Mouse (Mus musculus) CH12.LX (cell line): ENCODE data around the gene Selenov. TPM values are rescaled to one million over a fixed set of nuclear protein-coding genes. Genes with fewer than 3 reads are reported as not detected.

Experiments
- DNase-seq: peaks from one replicate; pipeline ENCODE4 v3.0.0-alpha.2; 2013; ENCODE audit errors: extremely low read depth
- H3K27ac ChIP-seq: 2 replicates; pipeline ENCODE4 v1.5.1; 2012; ENCODE audit warnings: low read depth, mild to moderate bottlenecking, control low read depth, moderate library complexity; ENCODE audit not compliant: insufficient read depth
- H3K27me3 ChIP-seq: replicated peaks from 2 replicates; pipeline ENCODE3; 2012; ENCODE audit warnings: inconsistent platforms
- H3K36me3 ChIP-seq, 2 experiments: replicated peaks in 1 of 2; 2 replicates each; pipeline versions ENCODE3 to v1.6.1; 2012; ENCODE audit warnings: inconsistent platforms in 1 of 2, low read length in 1 of 2, mild to moderate bottlenecking in 1 of 2, mixed read lengths in 1 of 2, moderate library complexity in 1 of 2; ENCODE audit not compliant: control insufficient read depth in 1 of 2, insufficient read depth in 1 of 2
- H3K4me1 ChIP-seq, 2 experiments: 2 replicates each; pipeline ENCODE4 v1.6.1; 2012; ENCODE audit warnings: inconsistent platforms in 1 of 2, moderate library complexity in 1 of 2; ENCODE audit not compliant: insufficient read depth in 2 of 2, control insufficient read depth in 1 of 2
- H3K4me2 ChIP-seq: 2 replicates; pipeline ENCODE4 v1.6.1; 2012; ENCODE audit warnings: low read depth, mild to moderate bottlenecking, control low read depth; ENCODE audit not compliant: poor library complexity, insufficient read depth, severe bottlenecking
- H3K4me3 ChIP-seq, 3 experiments: fragments of 150-350 bp in 1 of 3; sonication (generic) in 1 of 3; replicated peaks in 1 of 3; 2 replicates each; pipeline versions ENCODE3 to v1.5.1; 2011 to 2012; ENCODE audit warnings: low read depth in 2 of 3, low read length in 2 of 3, mild to moderate bottlenecking in 2 of 3, moderate library complexity in 2 of 3, control low read depth in 1 of 3, improper control_type of control experiment in 1 of 3, inconsistent platforms in 1 of 3, mixed read lengths in 1 of 3; ENCODE audit not compliant: poor library complexity in 1 of 3
- H3K79me2 ChIP-seq: replicated peaks from 2 replicates; pipeline ENCODE4 v1.6.1; 2012; ENCODE audit warnings: mild to moderate bottlenecking, moderate library complexity; ENCODE audit not compliant: control insufficient read depth, poor library complexity, insufficient read depth, severe bottlenecking; ENCODE audit errors: extremely low read depth
- H3K9ac ChIP-seq: 2 replicates; pipeline ENCODE4 v1.6.1; 2012; ENCODE audit warnings: low read depth, mild to moderate bottlenecking, control low read depth, moderate library complexity; ENCODE audit not compliant: insufficient read depth
- H3K9me3 ChIP-seq: replicated peaks from 2 replicates; pipeline ENCODE3; 2012; ENCODE audit warnings: low read length, inconsistent platforms, mixed read lengths
- BHLHE40 ChIP-seq: IDR thresholded peaks from 2 replicates; pipeline ENCODE4 v1.6.1; 2011; ENCODE audit warnings: mild to moderate bottlenecking, low read depth, low read length, improper control_type of control experiment
- CHD1 ChIP-seq: IDR thresholded peaks from 2 replicates; pipeline ENCODE4 v1.6.1; 2012; ENCODE audit warnings: low read depth, low read length, improper control_type of control experiment, inconsistent platforms
- CHD2 ChIP-seq: IDR thresholded peaks from 2 replicates; pipeline ENCODE4 v1.6.1; 2011; ENCODE audit warnings: low read length, improper control_type of control experiment
- CTCF ChIP-seq, 2 experiments: IDR thresholded peaks in 1 of 2; conservative IDR thresholded peaks in 1 of 2; 2 replicates each; pipeline ENCODE4 v1.5.1; 2011 to 2012; ENCODE audit warnings: low read depth in 2 of 2, low read length in 2 of 2, improper control_type of control experiment in 1 of 2, inconsistent platforms in 1 of 2, mild to moderate bottlenecking in 1 of 2, moderate library complexity in 1 of 2
- E2F4 ChIP-seq: IDR thresholded peaks from 2 replicates; pipeline ENCODE4 v1.6.1; 2011; ENCODE audit warnings: low read depth, low read length, improper control_type of control experiment; ENCODE audit not compliant: insufficient replicate concordance
- ELF1 ChIP-seq: IDR thresholded peaks from 2 replicates; pipeline ENCODE4 v1.6.1; 2014; ENCODE audit warnings: low read depth, mild to moderate bottlenecking, inconsistent platforms, low read length, improper control_type of control experiment
- EP300 ChIP-seq: IDR thresholded peaks from 2 replicates; pipeline ENCODE4 v1.6.1; 2011; ENCODE audit warnings: low read length, improper control_type of control experiment
- ETS1 ChIP-seq: conservative IDR thresholded peaks from 2 replicates; pipeline ENCODE4 v1.6.1; 2012; ENCODE audit warnings: low read depth, mild to moderate bottlenecking, inconsistent platforms, low read length, improper control_type of control experiment, moderate library complexity
- GABPA ChIP-seq: IDR thresholded peaks from 2 replicates; pipeline ENCODE4 v1.6.1; 2012; ENCODE audit warnings: low read depth, low read length, improper control_type of control experiment, inconsistent platforms; ENCODE audit not compliant: insufficient replicate concordance
- HCFC1 ChIP-seq: IDR thresholded peaks from 2 replicates; pipeline ENCODE4 v1.6.1; 2012; ENCODE audit warnings: low read depth, mild to moderate bottlenecking, inconsistent platforms, low read length, improper control_type of control experiment
- IRF4 ChIP-seq: IDR thresholded peaks from 2 replicates; pipeline ENCODE4 v1.6.1; 2014; ENCODE audit warnings: low read depth, mild to moderate bottlenecking, inconsistent platforms, low read length, improper control_type of control experiment
- JUN ChIP-seq: IDR thresholded peaks from 2 replicates; pipeline ENCODE4 v1.6.1; 2011; ENCODE audit warnings: low read depth, mild to moderate bottlenecking, low read length, improper control_type of control experiment, moderate library complexity; ENCODE audit not compliant: insufficient read depth
- JUND ChIP-seq: conservative IDR thresholded peaks from 2 replicates; pipeline ENCODE4 v1.6.1; 2011; ENCODE audit warnings: low read depth, low read length, improper control_type of control experiment
- KAT2A ChIP-seq: IDR thresholded peaks from 2 replicates; pipeline ENCODE4 v1.6.1; 2012; ENCODE audit warnings: low read length, improper control_type of control experiment, inconsistent platforms; ENCODE audit not compliant: insufficient replicate concordance
- MAFK ChIP-seq: IDR thresholded peaks from 2 replicates; pipeline ENCODE4 v1.6.1; 2011; ENCODE audit warnings: low read length, improper control_type of control experiment; ENCODE audit not compliant: insufficient replicate concordance
- MAX ChIP-seq: IDR thresholded peaks from 2 replicates; pipeline ENCODE4 v1.6.1; 2011; ENCODE audit warnings: low read length, improper control_type of control experiment
- MAZ ChIP-seq: IDR thresholded peaks from 2 replicates; pipeline ENCODE4 v1.6.1; 2012; ENCODE audit warnings: low read depth, mild to moderate bottlenecking, inconsistent platforms, low read length, improper control_type of control experiment, moderate library complexity
- MEF2A ChIP-seq: IDR thresholded peaks from 2 replicates; pipeline ENCODE4 v1.6.1; 2014; ENCODE audit warnings: low read depth, mild to moderate bottlenecking, inconsistent platforms, low read length, improper control_type of control experiment, borderline replicate concordance
- MXI1 ChIP-seq: IDR thresholded peaks from 2 replicates; pipeline ENCODE4 v1.6.1; 2011; ENCODE audit warnings: mild to moderate bottlenecking, low read depth, low read length, improper control_type of control experiment
- MYC ChIP-seq: IDR thresholded peaks from 2 replicates; pipeline ENCODE4 v1.6.1; 2011; ENCODE audit warnings: low read depth, mild to moderate bottlenecking, improper control_type of control experiment, low read length
- NELFE ChIP-seq: IDR thresholded peaks from 2 replicates; pipeline ENCODE4 v1.6.1; 2011; ENCODE audit warnings: low read depth, low read length, improper control_type of control experiment
- NRF1 ChIP-seq: IDR thresholded peaks from 2 replicates; pipeline ENCODE4 v1.6.1; 2014; ENCODE audit warnings: low read depth, mild to moderate bottlenecking, inconsistent platforms, low read length, improper control_type of control experiment, moderate library complexity
- PAX5 ChIP-seq: IDR thresholded peaks from 2 replicates; pipeline ENCODE4 v1.6.1; 2012; ENCODE audit warnings: low read length, inconsistent platforms, mixed read lengths
- POLR2A ChIP-seq: IDR thresholded peaks from 2 replicates; pipeline ENCODE4 v1.6.1; 2011; ENCODE audit warnings: low read depth, mild to moderate bottlenecking, improper control_type of control experiment, low read length
- POLR2AphosphoS2 ChIP-seq: IDR thresholded peaks from 2 replicates; pipeline ENCODE4 v1.6.1; 2011; ENCODE audit warnings: low read depth, low read length, improper control_type of control experiment
- RAD21 ChIP-seq: IDR thresholded peaks from 2 replicates; pipeline ENCODE4 v1.6.1; 2011; ENCODE audit warnings: low read depth, mild to moderate bottlenecking, low read length, improper control_type of control experiment, moderate library complexity
- RCOR1 ChIP-seq: conservative IDR thresholded peaks from 2 replicates; pipeline ENCODE4 v1.6.1; 2012; ENCODE audit warnings: low read depth, mild to moderate bottlenecking, inconsistent platforms, low read length, improper control_type of control experiment
- SIN3A ChIP-seq: IDR thresholded peaks from 2 replicates; pipeline ENCODE4 v1.6.1; 2012; ENCODE audit warnings: low read length, improper control_type of control experiment, inconsistent platforms
- SMC3 ChIP-seq: IDR thresholded peaks from 2 replicates; pipeline ENCODE4 v1.6.1; 2011; ENCODE audit warnings: low read depth, low read length, improper control_type of control experiment
- TBP ChIP-seq: conservative IDR thresholded peaks from 2 replicates; pipeline ENCODE4 v1.6.1; 2011; ENCODE audit warnings: low read depth, low read length, improper control_type of control experiment
- TCF12 ChIP-seq: IDR thresholded peaks from 2 replicates; pipeline ENCODE4 v1.6.1; 2014; ENCODE audit warnings: low read depth, mild to moderate bottlenecking, inconsistent platforms, low read length, improper control_type of control experiment
- UBTF ChIP-seq: IDR thresholded peaks from 2 replicates; pipeline ENCODE4 v1.6.1; 2012; ENCODE audit warnings: low read depth, mild to moderate bottlenecking, inconsistent platforms, low read length, improper control_type of control experiment, moderate library complexity
- USF1 ChIP-seq: IDR thresholded peaks from 2 replicates; pipeline ENCODE4 v1.6.1; 2014; ENCODE audit warnings: low read depth, mild to moderate bottlenecking, inconsistent platforms, low read length, improper control_type of control experiment
- USF2 ChIP-seq: conservative IDR thresholded peaks from 2 replicates; pipeline ENCODE4 v1.6.1; 2011; ENCODE audit warnings: low read depth, low read length, improper control_type of control experiment
- ZC3H11A ChIP-seq: IDR thresholded peaks from 2 replicates; pipeline ENCODE4 v1.6.1; 2012; ENCODE audit warnings: low read depth, mild to moderate bottlenecking, inconsistent platforms, low read length, improper control_type of control experiment
- ZKSCAN1 ChIP-seq: IDR thresholded peaks from 2 replicates; pipeline ENCODE4 v1.6.1; 2012; ENCODE audit warnings: low read depth, inconsistent platforms, low read length, improper control_type of control experiment, borderline replicate concordance
- ZMIZ1 ChIP-seq: IDR thresholded peaks from 2 replicates; pipeline ENCODE4 v1.6.1; 2012; ENCODE audit warnings: low read depth, mild to moderate bottlenecking, inconsistent platforms, low read length, improper control_type of control experiment
- ZNF384 ChIP-seq: IDR thresholded peaks from 2 replicates; pipeline ENCODE4 v1.6.1; 2012; ENCODE audit warnings: low read depth, low read length, improper control_type of control experiment, inconsistent platforms
- dilution Hi-C: fragments of 300-500 bp; cut with MboI; formaldehyde crosslinking; loops from 2 replicates; pipeline ENCODE4 v1.14.3; 2020; ENCODE audit warnings: low sequenced_read_pairs; ENCODE audit not compliant: extremely low pct_unique_long_range_greater_than_20kb, extremely low pct_ligation_motif_present
- in situ Hi-C: fragments of 300-500 bp; cut with MboI; formaldehyde crosslinking; loops from 3 replicates; pipeline ENCODE4 v1.14.3; 2019; ENCODE audit warnings: low sequenced_read_pairs, low pct_ligation_motif_present, low pct_unique_long_range_greater_than_20kb, mixed read lengths
- polyA plus RNA-seq: library from polyadenylated mRNA; unstranded; fragments of >175 nt; gene quantifications from 2 replicates; pipeline ENCODE4 v1.2.1, GENCODE M21; 2012; ENCODE audit warnings: low read depth; ENCODE audit not compliant: insufficient read length
- total RNA-seq, 2 experiments: library from RNA; depleted of rRNA; stranded (reverse); fragments of 300-350 nt in 1 of 2; fragments of >200 nt in 1 of 2; gene quantifications; 2 replicates each; pipeline ENCODE4 v1.2.3; 2012 to 2014

The Selenov gene
- total and polyA plus RNA-seq, 3 experiments = not detected

- H3K4me2 ChIP-seq = peak within 1 kb of the TSS; percentile 91
- peaks cover 3 to 12% of the 10 kb centered on the region in 2 experiments; a peak in 3 of 4 replicates for H3K4me1 ChIP-seq
- H3K9me3 ChIP-seq = no peaks in the 10 kb centered on the region
- dilution Hi-C loops (no loop called here), in situ Hi-C loops (no loop called here)
- H3K36me3 ChIP-seq = peaks cover 55 to 66% of the 10 kb centered on the region in 2 experiments
- H3K9ac ChIP-seq = peak within 1 kb of the TSS; percentile 90
- H3K79me2 ChIP-seq = peaks cover 17% of the 10 kb centered on the region
- no peaks in the 10 kb centered on the region for H3K27me3 ChIP-seq
- no peak for TF ChIP-seq JUN
- peak; percentile 82; the same call in 1 of the 2 replicates for TF ChIP-seq KAT2A
- TF ChIP-seq RCOR1 = no peak
- peak; percentile 61; the same call in 1 of the 2 replicates for TF ChIP-seq POLR2AphosphoS2
- peak; percentile 98 for TF ChIP-seq E2F4
- TF ChIP-seq IRF4 = 0 out of 2 replicates have a peak, but pooled peaks have one; percentile 43
- TF ChIP-seq RAD21 = no peak
- TF ChIP-seq ZKSCAN1 = no peak
- TF ChIP-seq MXI1 = peak; percentile 86; the same call in 1 of the 2 replicates
- TF ChIP-seq NRF1 = peak; percentile 68
- TF ChIP-seq MAZ = 0 out of 2 replicates have a peak, but pooled peaks have one; percentile 23
- peak; percentile 42; the same call in 1 of the 2 replicates for TF ChIP-seq MEF2A
- no peak for TF ChIP-seq PAX5
- TF ChIP-seq JUND = no peak
- TF ChIP-seq BHLHE40 = no peak
- peak; percentile 95 for TF ChIP-seq SIN3A
- TF ChIP-seq HCFC1 = peak; percentile 88
- no peak for TF ChIP-seq USF2
- TF ChIP-seq CHD2 = peak; percentile 76; the same call in 1 of the 2 replicates
- no peak for TF ChIP-seq CHD1
- TF ChIP-seq NELFE = peak; percentile 90
- TF ChIP-seq USF1 = no peak
- TF ChIP-seq MYC = peak; percentile 76
- peak; percentile 90 for TF ChIP-seq POLR2A
- no peak for TF ChIP-seq GABPA
- TF ChIP-seq ZC3H11A = no peak
- no peak for TF ChIP-seq CTCF (conservative IDR thresholded peaks at IDR 0.05 in 1 of 2, IDR thresholded peaks at IDR 0.05 in 1 of 2; ENCODE audit: low read depth in 2 of 2, low read length in 2 of 2)
- TF ChIP-seq EP300 = no peak
- no peak for TF ChIP-seq SMC3
- no peak for TF ChIP-seq ZNF384
- peak; percentile 75; the same call in 1 of the 2 replicates for TF ChIP-seq ZMIZ1
- TF ChIP-seq MAFK = no peak; the same call in 1 of the 2 replicates
- TF ChIP-seq UBTF = no peak
- peak; percentile 65; the same call in 1 of the 2 replicates for TF ChIP-seq MAX
- TF ChIP-seq ELF1 = peak; percentile 65; the same call in 1 of the 2 replicates
- peak; percentile 95 for TF ChIP-seq TCF12
- TF ChIP-seq ETS1 = no peak
- peak; percentile 82 for TF ChIP-seq TBP
- peak within 1 kb of the TSS; percentile 87 to 94 (median 87) for H3K4me3 ChIP-seq
- H3K27ac ChIP-seq = no peak within 1 kb of the TSS
- DNase-seq = peak; percentile 94
These were observed 21.0 kb upstream of the Selenov start, which contains the start of gene Timm50 for GRCm38 (mm10) chr7:28311926-28312543. TSS of gene Timm50 (minus strand) at chr7:28312072.
